Mouse (Mus musculus) neutrophil, adult 5-6 weeks (primary cell): ENCODE results near the gene Hfm1. TPM values are rescaled to one million over a fixed set of nuclear protein-coding genes. Genes with fewer than 3 reads are reported as not detected.

Source experiments
- ATAC-seq: fragments of 151-379, 151-347 bp; 2 replicates; pipeline ENCODE4 v1.8.0; 2017; ENCODE audit warnings: mild to moderate bottlenecking, moderate TSS enrichment; ENCODE audit not compliant: insufficient number of reproducible peaks, poor library complexity, low FRiP score, severe bottlenecking; ENCODE audit errors: extremely low read depth
- total RNA-seq: library from RNA; stranded (forward); fragments of 200-1000 nt; gene quantifications from 2 replicates; pipeline ENCODE4 v1.2.3, GENCODE M21; 2017

Hfm1 gene
- total RNA-seq, 1 experiment from 2014 or later: not detected

DNA sequence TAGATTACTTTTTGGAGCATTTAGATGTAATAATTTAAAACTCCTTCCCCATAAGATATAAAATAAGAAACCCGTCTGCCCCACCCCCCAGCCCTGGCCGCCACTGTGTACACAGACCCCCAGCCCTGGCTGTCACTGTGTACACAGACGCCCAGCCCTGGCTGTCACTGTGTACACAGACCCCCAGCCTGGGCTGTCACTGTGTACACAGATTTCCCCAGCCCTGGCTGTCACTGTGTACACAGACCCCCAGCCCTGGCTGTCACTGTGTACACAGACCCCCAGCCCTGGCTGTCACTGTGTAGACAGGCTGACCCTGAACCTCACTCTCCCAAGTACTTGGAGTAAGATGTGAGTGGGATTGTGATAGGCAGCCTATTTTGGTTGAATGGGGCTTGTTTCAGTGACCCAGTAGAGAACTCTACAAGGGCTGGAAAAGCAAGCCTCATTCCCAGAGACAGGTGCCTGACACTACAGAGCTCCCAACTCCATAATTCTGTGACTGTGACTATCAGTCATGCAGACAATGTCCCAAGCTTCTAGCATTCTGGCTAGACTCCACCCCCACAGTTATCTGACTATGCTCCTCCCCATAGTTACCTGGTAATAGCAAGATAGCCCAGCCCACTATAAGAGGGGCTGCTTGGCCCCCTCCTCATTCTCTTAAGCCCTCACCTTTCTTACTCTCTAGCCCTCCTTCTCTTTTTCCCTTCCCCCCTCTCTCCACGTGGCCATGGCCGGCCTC is 135.5 kb downstream of the Hfm1 start:
- no peak for ATAC-seq

Other genes with a start within 250 kb of the Hfm1 start
- gene Zfp644, start 229.0 kb downstream of the Hfm1 start, total RNA-seq: 99.7 TPM in 2 replicates
- 10.8 and 18.7 TPM in 2 replicates for gene Cdc7, start 38.0 kb upstream of the Hfm1 start, total RNA-seq